Mouse (Mus musculus): Measurements from ENCODE around the gene Gm12216. TPM values are rescaled to one million over a fixed set of nuclear protein-coding genes. Genes with fewer than 3 reads are reported as not detected.
"Not testable (repeated sequence)": the region's sequence is repeated elsewhere in the genome, so short reads cannot be mapped to it uniquely, and the experiment has no call there.

The Gm12216 gene
- polyA plus RNA-seq, 1 experiment, result 6.9 TPM

- no peak for TF ChIP-seq POLR2A (IDR thresholded peaks at IDR 0.05; ENCODE audit: low read depth, low read length)
- no peak for TF ChIP-seq CTCF (IDR thresholded peaks at IDR 0.05; ENCODE audit: extremely low read depth, insufficient read depth, insufficient read length, insufficient replicate concordance)
- DNase-seq (ENCODE audit: low read depth in 1 of 2, low spot score in 2 of 2), result no peak
- no peak overlapping the region for H3K27ac ChIP-seq (ENCODE audit: insufficient read depth, low read length)
- WGBS, result 90% methylated on average over 2 of the region's 2 CpGs
- H3K27me3 ChIP-seq (ENCODE audit: control insufficient read depth, insufficient read depth, low read length), result no peaks in the 10 kb centered on the region
- H3K4me3 ChIP-seq (ENCODE audit: extremely low read depth, insufficient read depth, insufficient read length), result no peak overlapping the region
- peaks cover 7% of the 10 kb centered on the region; the same call in 1 of the 2 replicates for H3K4me1 ChIP-seq (ENCODE audit: control insufficient read depth, insufficient read depth, insufficient read length)
- no peaks in the 10 kb centered on the region; the same call in 1 of the 2 replicates for H3K36me3 ChIP-seq (ENCODE audit: control insufficient read depth, insufficient read depth, low read length)
Measured at GRCm38 (mm10) chr11:53890225-53890624, 31.2 kb upstream of the Gm12216 start.

- TF ChIP-seq CTCF (IDR thresholded peaks at IDR 0.05; ENCODE audit: extremely low read depth, insufficient read depth, insufficient read length, insufficient replicate concordance) (no peak), POLR2A (IDR thresholded peaks at IDR 0.05; ENCODE audit: low read depth, low read length) (no peak)
- no peak overlapping the region for H3K4me3 ChIP-seq (ENCODE audit: extremely low read depth, insufficient read depth, insufficient read length)
- WGBS, result 80% methylated on average over 4 of the region's 4 CpGs
- H3K27ac ChIP-seq (ENCODE audit: insufficient read depth, low read length), result no peak overlapping the region
- H3K36me3 ChIP-seq (ENCODE audit: control insufficient read depth, insufficient read depth, low read length), result no peaks in the 10 kb centered on the region; the same call in 1 of the 2 replicates
- H3K4me1 ChIP-seq (ENCODE audit: control insufficient read depth, insufficient read depth, insufficient read length), result peaks cover 7% of the 10 kb centered on the region; the same call in 1 of the 2 replicates
- H3K27me3 ChIP-seq (ENCODE audit: control insufficient read depth, insufficient read depth, low read length), result no peaks in the 10 kb centered on the region
- DNase-seq (ENCODE audit: low read depth in 1 of 2, low spot score in 2 of 2), result no peak
Measured at GRCm38 (mm10) chr11:53889091-53889645, 30.1 kb upstream of the Gm12216 start.

GRCm38 (mm10) chr11:53888242-53888641, 29.2 kb upstream of the Gm12216 start:
- Histone ChIP-seq H3K4me1 (ENCODE audit: control insufficient read depth, insufficient read depth, insufficient read length) (peaks cover 7% of the 10 kb centered on the region; the same call in 1 of the 2 replicates), H3K27ac (ENCODE audit: insufficient read depth, low read length) (no peak overlapping the region), H3K36me3 (ENCODE audit: control insufficient read depth, insufficient read depth, low read length) (no peaks in the 10 kb centered on the region; the same call in 1 of the 2 replicates), H3K4me3 (ENCODE audit: extremely low read depth, insufficient read depth, insufficient read length) (no peak overlapping the region), H3K27me3 (ENCODE audit: control insufficient read depth, insufficient read depth, low read length) (no peaks in the 10 kb centered on the region)
- 93% methylated on average over 4 of the region's 4 CpGs for WGBS
- TF ChIP-seq CTCF (IDR thresholded peaks at IDR 0.05; ENCODE audit: extremely low read depth, insufficient read depth, insufficient read length, insufficient replicate concordance) (no peak), POLR2A (IDR thresholded peaks at IDR 0.05; ENCODE audit: low read depth, low read length) (no peak)
- no peak for DNase-seq (ENCODE audit: low read depth in 1 of 2, low spot score in 2 of 2)

GRCm38 (mm10) chr11:53883287-53883686, 24.2 kb upstream of the Gm12216 start:
- no peaks in the 10 kb centered on the region for H3K27me3 ChIP-seq (ENCODE audit: control insufficient read depth, insufficient read depth, low read length)
- peaks cover 4% of the 10 kb centered on the region; the same call in 1 of the 2 replicates for H3K36me3 ChIP-seq (ENCODE audit: control insufficient read depth, insufficient read depth, low read length)
- WGBS, result 84% methylated on average over 2 of the region's 2 CpGs
- no peak for TF ChIP-seq CTCF (IDR thresholded peaks at IDR 0.05; ENCODE audit: extremely low read depth, insufficient read depth, insufficient read length, insufficient replicate concordance)
- TF ChIP-seq POLR2A (IDR thresholded peaks at IDR 0.05; ENCODE audit: low read depth, low read length), result no peak
- H3K27ac ChIP-seq (ENCODE audit: insufficient read depth, low read length), result no peak overlapping the region
- no peaks in the 10 kb centered on the region; the same call in 1 of the 2 replicates for H3K4me1 ChIP-seq (ENCODE audit: control insufficient read depth, insufficient read depth, insufficient read length)
- DNase-seq (ENCODE audit: low read depth in 1 of 2, low spot score in 2 of 2), result no peak
- H3K4me3 ChIP-seq (ENCODE audit: extremely low read depth, insufficient read depth, insufficient read length), result no peak overlapping the region

GRCm38 (mm10) chr11:53878096-53878495, 19.0 kb upstream of the Gm12216 start:
- 88% methylated on average over 5 of the region's 5 CpGs for WGBS
- H3K36me3 ChIP-seq (ENCODE audit: control insufficient read depth, insufficient read depth, low read length); H3K4me1 ChIP-seq (ENCODE audit: control insufficient read depth, insufficient read depth, insufficient read length); DNase-seq (ENCODE audit: low read depth in 1 of 2, low spot score in 2 of 2); H3K27ac ChIP-seq (ENCODE audit: insufficient read depth, low read length); H3K27me3 ChIP-seq (ENCODE audit: control insufficient read depth, insufficient read depth, low read length); H3K4me3 ChIP-seq (ENCODE audit: extremely low read depth, insufficient read depth, insufficient read length): not testable (repeated sequence)

GRCm38 (mm10) chr11:53876488-53876887, 17.4 kb upstream of the Gm12216 start:
- WGBS, result 93% methylated on average over 4 of the region's 4 CpGs

GRCm38 (mm10) chr11:53874706-53875105, 15.7 kb upstream of the Gm12216 start:
- H3K4me3 ChIP-seq (ENCODE audit: extremely low read depth, insufficient read depth, insufficient read length), result no peak overlapping the region
- WGBS, result 81% methylated on average over 4 of the region's 4 CpGs
- no peak for TF ChIP-seq POLR2A (IDR thresholded peaks at IDR 0.05; ENCODE audit: low read depth, low read length)
- TF ChIP-seq CTCF (IDR thresholded peaks at IDR 0.05; ENCODE audit: extremely low read depth, insufficient read depth, insufficient read length, insufficient replicate concordance), result no peak
- no peaks in the 10 kb centered on the region for H3K4me1 ChIP-seq (ENCODE audit: control insufficient read depth, insufficient read depth, insufficient read length)
- H3K27me3 ChIP-seq (ENCODE audit: control insufficient read depth, insufficient read depth, low read length), result no peaks in the 10 kb centered on the region
- DNase-seq (ENCODE audit: low read depth in 1 of 2, low spot score in 2 of 2), result no peak
- H3K36me3 ChIP-seq (ENCODE audit: control insufficient read depth, insufficient read depth, low read length), result peaks cover 10% of the 10 kb centered on the region
- H3K27ac ChIP-seq (ENCODE audit: insufficient read depth, low read length), result no peak overlapping the region

More at GRCm38 (mm10) chr11:53876488-53876887, 17.4 kb upstream of the Gm12216 start:
- peaks cover 7% of the 10 kb centered on the region for H3K36me3 ChIP-seq (ENCODE audit: control insufficient read depth, insufficient read depth, low read length)
- H3K27me3 ChIP-seq (ENCODE audit: control insufficient read depth, insufficient read depth, low read length), result no peaks in the 10 kb centered on the region
- DNase-seq (ENCODE audit: low read depth in 1 of 2, low spot score in 2 of 2), result no peak
- no peak overlapping the region for H3K4me3 ChIP-seq (ENCODE audit: extremely low read depth, insufficient read depth, insufficient read length)
- H3K4me1 ChIP-seq (ENCODE audit: control insufficient read depth, insufficient read depth, insufficient read length), result no peaks in the 10 kb centered on the region
- TF ChIP-seq CTCF (IDR thresholded peaks at IDR 0.05; ENCODE audit: extremely low read depth, insufficient read depth, insufficient read length, insufficient replicate concordance) (no peak), POLR2A (IDR thresholded peaks at IDR 0.05; ENCODE audit: low read depth, low read length) (no peak)
- no peak overlapping the region for H3K27ac ChIP-seq (ENCODE audit: insufficient read depth, low read length)

GRCm38 (mm10) chr11:53873909-53874704, 15.1 kb upstream of the Gm12216 start:
- not testable (repeated sequence) for DNase-seq (ENCODE audit: low read depth in 1 of 2, low spot score in 2 of 2); H3K27me3 ChIP-seq (ENCODE audit: control insufficient read depth, insufficient read depth, low read length); H3K27ac ChIP-seq (ENCODE audit: insufficient read depth, low read length); H3K4me1 ChIP-seq (ENCODE audit: control insufficient read depth, insufficient read depth, insufficient read length); H3K36me3 ChIP-seq (ENCODE audit: control insufficient read depth, insufficient read depth, low read length); H3K4me3 ChIP-seq (ENCODE audit: extremely low read depth, insufficient read depth, insufficient read length)
- WGBS, result 91% methylated on average over 5 of the region's 5 CpGs

Measured in spleen, adult 2 months (tissue).